ENCODE assay signal across 8 mouse cellular contexts in the genomic region with DNA sequence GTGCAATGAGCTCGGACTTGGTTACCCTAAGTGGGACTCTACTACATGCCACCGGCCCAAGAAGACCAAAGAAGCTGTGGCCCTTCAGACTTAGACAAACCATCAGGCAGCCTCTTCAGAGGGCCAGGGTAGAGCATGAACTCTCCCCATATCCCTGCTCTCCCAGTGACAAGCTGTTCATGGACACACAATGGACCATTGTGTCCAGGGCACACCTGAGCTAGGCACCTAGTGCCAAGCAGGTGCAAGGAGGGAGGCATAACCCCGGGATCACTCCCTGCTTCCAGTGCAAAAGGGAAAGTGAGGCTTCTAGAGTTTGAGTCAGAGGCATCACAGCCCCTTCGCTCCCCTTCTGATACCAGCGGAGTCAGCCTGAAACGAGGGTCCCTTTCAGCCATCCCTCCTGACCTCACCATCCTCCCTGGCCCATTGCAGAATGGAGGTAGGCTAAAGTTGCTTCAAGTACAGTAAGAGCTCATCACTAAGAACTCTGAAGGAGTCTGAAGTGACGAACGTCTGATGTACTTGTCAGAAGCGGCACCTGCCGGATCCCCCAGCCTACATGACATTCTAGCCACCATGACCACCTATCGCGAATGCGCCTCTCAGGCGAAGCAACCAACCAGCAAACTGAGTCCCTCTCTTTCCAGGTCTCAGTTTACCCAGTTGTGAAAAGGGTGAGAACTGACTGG. TPM values are rescaled to one million over a fixed set of nuclear protein-coding genes. Genes with fewer than 3 reads are reported as not detected.
DNase-seq lines count a peak whose midpoint lies in the region; ATAC-seq lines count a peak whose summit lies in the region.

No protein-coding gene starts in this region.

- no peak for DNase-seq in neural tube, embryonic 11.5 days (ENCODE audit: low spot score)
- DNase-seq in neural tube, embryonic 10.5 days (ENCODE audit: extremely low spot score, low spot score) = no peak
- no peak for DNase-seq in forebrain, embryonic 10.5 days (ENCODE audit: extremely low spot score, low spot score)
- DNase-seq in splenic B cell, adult 2 months (ENCODE audit: low read depth, low spot score) = peak; percentile 10
- DNase-seq in gastrocnemius, postnatal 4 days (ENCODE audit: low spot score in 2 of 2) = no peak
- DNase-seq in gastrocnemius, postnatal 14 days = no peak
- no peak for DNase-seq in layer of hippocampus, postnatal 36 days

- intact Hi-C loops in gastrocnemius, postnatal 14 days (cut with DNase I; ENCODE audit: low total_unique reads) = no loop called here

- no peak for ATAC-seq in neural tube, embryonic 11.5 days (ENCODE audit: insufficient read depth, low FRiP score, low TSS enrichment)
- ATAC-seq in limb, embryonic 13.5 days (ENCODE audit: low FRiP score, low read depth) = no peak

- H3K36me3 ChIP-seq in neural tube, embryonic 11.5 days (ENCODE audit: control insufficient read depth, insufficient read depth, low read length) = no peaks in the 10 kb centered on the region
- H3K36me3 ChIP-seq in forebrain, embryonic 10.5 days (replicated peaks) = peaks cover 4% of the 10 kb centered on the region
- H3K36me3 ChIP-seq in limb, embryonic 13.5 days = no peaks in the 10 kb centered on the region
- no peaks in the 10 kb centered on the region for H3K36me3 ChIP-seq in splenic B cell, adult 2 months (ENCODE audit: control insufficient read depth, insufficient read depth, low read length, poor library complexity, severe bottlenecking)

- H3K4me1 ChIP-seq in neural tube, embryonic 11.5 days (ENCODE audit: control insufficient read depth, insufficient read depth, low read length) = peaks cover 33% of the 10 kb centered on the region
- peaks cover 71% of the 10 kb centered on the region for H3K4me1 ChIP-seq in forebrain, embryonic 10.5 days
- peaks cover 44% of the 10 kb centered on the region for H3K4me1 ChIP-seq in limb, embryonic 13.5 days

- WGBS in neural tube, embryonic 11.5 days = 22% methylated on average over 14 of the region's 14 CpGs
- WGBS in forebrain, embryonic 10.5 days = 20% methylated on average over 14 of the region's 14 CpGs
- WGBS in limb, embryonic 13.5 days = 20% methylated on average over 14 of the region's 14 CpGs

- no peaks in the 10 kb centered on the region for H3K9me3 ChIP-seq in neural tube, embryonic 11.5 days (ENCODE audit: control insufficient read depth, low read length)
- H3K9me3 ChIP-seq in forebrain, embryonic 10.5 days = no peaks in the 10 kb centered on the region
- no peaks in the 10 kb centered on the region for H3K9me3 ChIP-seq in limb, embryonic 13.5 days

- peak overlapping the region; percentile 99 for H3K4me2 ChIP-seq in neural tube, embryonic 11.5 days (ENCODE audit: low read depth)
- peak overlapping the region; percentile 89 for H3K4me2 ChIP-seq in limb, embryonic 13.5 days (replicated peaks)

- no peak overlapping the region for H3K27ac ChIP-seq in neural tube, embryonic 11.5 days (ENCODE audit: low read depth, low read length)
- H3K27ac ChIP-seq in forebrain, embryonic 10.5 days = peak overlapping the region; percentile 87
- H3K27ac ChIP-seq in limb, embryonic 13.5 days = no peak overlapping the region

- peak overlapping the region; percentile 66 for H3K9ac ChIP-seq in neural tube, embryonic 11.5 days (ENCODE audit: low read length)
- peak overlapping the region; percentile 67 for H3K9ac ChIP-seq in limb, embryonic 13.5 days

- peak overlapping the region; percentile 68 for H3K4me3 ChIP-seq in neural tube, embryonic 11.5 days (ENCODE audit: low read depth, low read length)
- peak overlapping the region; percentile 85 for H3K4me3 ChIP-seq in forebrain, embryonic 10.5 days
- H3K4me3 ChIP-seq in limb, embryonic 13.5 days = peak overlapping the region; percentile 53

- peaks cover 25% of the 10 kb centered on the region for H3K27me3 ChIP-seq in neural tube, embryonic 11.5 days (ENCODE audit: control insufficient read depth, insufficient read depth, low read length)
- H3K27me3 ChIP-seq in forebrain, embryonic 10.5 days (ENCODE audit: poor library complexity, severe bottlenecking) = peaks cover 35% of the 10 kb centered on the region
- H3K27me3 ChIP-seq in limb, embryonic 13.5 days = peaks cover 55% of the 10 kb centered on the region
- H3K27me3 ChIP-seq in splenic B cell, adult 2 months (ENCODE audit: control insufficient read depth, insufficient read depth, low read length, poor library complexity, severe bottlenecking) = no peaks in the 10 kb centered on the region

RNA-seq across cellular contexts. Expression of gene Nbeal2, which starts 0.9 kb away (rescaled TPM):
- 0.87 and 1.1 TPM in 2 replicates for polyA plus RNA-seq in neural tube, embryonic 11.5 days (2014; fragmentation: Nextera tagmentation; extraction: Ambion mirVana)
- 1.4 and 2.0 TPM in 2 replicates for polyA plus RNA-seq in forebrain, embryonic 10.5 days (2016; fragmentation: Nextera tagmentation; extraction: Ambion mirVana)
- 0.75 and 0.76 TPM in 2 replicates for polyA plus RNA-seq in limb, embryonic 13.5 days (2015; fragmentation: Nextera tagmentation; extraction: Ambion mirVana)
- 1 to 10 TPM; 3.1 to 3.4 TPM for total RNA-seq in gastrocnemius, postnatal 4 days (2021)
- 1 to 10 TPM; 2.5 to 4.1 TPM for total RNA-seq in gastrocnemius, postnatal 14 days (2021)
- total RNA-seq in layer of hippocampus, postnatal 36 days (2021) = 10 to 100 TPM; 14.0 to 17.5 TPM

RNA-seq across cellular contexts. Expression of gene Ccdc12, which starts 3.2 kb away (rescaled TPM):
- 131 and 134 TPM in 2 replicates for polyA plus RNA-seq in neural tube, embryonic 11.5 days (2014; fragmentation: Nextera tagmentation; extraction: Ambion mirVana)
- polyA plus RNA-seq in forebrain, embryonic 10.5 days (2016; fragmentation: Nextera tagmentation; extraction: Ambion mirVana) = 178 and 183 TPM in 2 replicates
- polyA plus RNA-seq in limb, embryonic 13.5 days (2015; fragmentation: Nextera tagmentation; extraction: Ambion mirVana) = 106 and 107 TPM in 2 replicates
- 10 to 100 TPM; 57.0 to 57.9 TPM for total RNA-seq in gastrocnemius, postnatal 4 days (2021)
- 10 to 100 TPM; 46.4 to 52.6 TPM for total RNA-seq in gastrocnemius, postnatal 14 days (2021)
- 10 to 100 TPM; 48.3 to 54.5 TPM for total RNA-seq in layer of hippocampus, postnatal 36 days (2021)

RNA-seq across cellular contexts. Expression of gene Nradd, which starts 28.9 kb away (rescaled TPM):
- polyA plus RNA-seq in neural tube, embryonic 11.5 days (2014; fragmentation: Nextera tagmentation; extraction: Ambion mirVana) = 23.4 and 24.3 TPM in 2 replicates
- polyA plus RNA-seq in forebrain, embryonic 10.5 days (2016; fragmentation: Nextera tagmentation; extraction: Ambion mirVana) = 36.3 and 36.4 TPM in 2 replicates
- 61.2 and 64.5 TPM in 2 replicates for polyA plus RNA-seq in limb, embryonic 13.5 days (2015; fragmentation: Nextera tagmentation; extraction: Ambion mirVana)
- total RNA-seq in gastrocnemius, postnatal 4 days (2021) = 1 to 10 TPM; 4.0 to 4.3 TPM
- total RNA-seq in gastrocnemius, postnatal 14 days (2021) = 1 to 10 TPM; 1.2 to 2.5 TPM
- total RNA-seq in layer of hippocampus, postnatal 36 days (2021) = 1 to 10 TPM; 1.8 to 2.4 TPM
